In genomic region chr5:145201321-145201991, GRCm38 (mm10) we compare ENCODE assay signal across 8 mouse cellular contexts. TPM values are rescaled to one million over a fixed set of nuclear protein-coding genes. Genes with fewer than 3 reads are reported as not detected.
DNase-seq lines count a peak whose midpoint lies in the region; ATAC-seq lines count a peak whose summit lies in the region.

Zkscan14 (minus strand) TSS chr5:145201868.

- peak within 1 kb of the TSS; percentile 82 for H3K4me3 ChIP-seq in hindbrain, embryonic 13.5 days

- peak; percentile 88 for DNase-seq in T-cell, adult 2 months (ENCODE audit: low spot score)
- peak; percentile 82 to 84 for DNase-seq in cerebellum, postnatal 10 days
- peak; percentile 56 to 70 for DNase-seq in frontal cortex, postnatal 10 days (ENCODE audit: low spot score in 2 of 2)
- peak; percentile 69 to 76 for DNase-seq in layer of hippocampus, postnatal 36 days
- peak; percentile 88 for DNase-seq in lung, postnatal 36 days
- DNase-seq in retina, embryonic 14.5 days (ENCODE audit: low spot score): peak; percentile 91
- DNase-seq in thymus, postnatal 36 days: peak; percentile 65 to 71

- peaks cover 22% of the 10 kb centered on the region for H3K36me3 ChIP-seq in hindbrain, embryonic 13.5 days

- 2% methylated on average over 37 of the region's 37 CpGs for WGBS in hindbrain, embryonic 13.5 days

- H3K4me2 ChIP-seq in hindbrain, embryonic 13.5 days: peak within 1 kb of the TSS; percentile 100

- peak within 1 kb of the TSS; percentile 92 for H3K9ac ChIP-seq in hindbrain, embryonic 13.5 days

- H3K9me3 ChIP-seq in hindbrain, embryonic 13.5 days: no peaks in the 10 kb centered on the region

- H3K27ac ChIP-seq in hindbrain, embryonic 13.5 days: peak within 1 kb of the TSS; percentile 75

- peaks cover 32% of the 10 kb centered on the region for H3K4me1 ChIP-seq in hindbrain, embryonic 13.5 days (replicated peaks)

- peak; percentile 4; the same call in 1 of the 2 replicates for ATAC-seq in hindbrain, embryonic 13.5 days (ENCODE audit: low FRiP score)

- no peaks in the 10 kb centered on the region for H3K27me3 ChIP-seq in hindbrain, embryonic 13.5 days

RNA-seq across cellular contexts. Expression of gene Zkscan14, which starts in this region (rescaled TPM):
- 13.6 and 15.6 TPM in 2 replicates for polyA plus RNA-seq in hindbrain, embryonic 13.5 days (2015; fragmentation: Nextera tagmentation; extraction: Ambion mirVana)
- total RNA-seq in layer of hippocampus, postnatal 36 days (2021): 10 to 100 TPM; 11.0 to 11.5 TPM

Comparison
In these comparisons a context has a peak if more than half of its experiments do, and no peak if none do; other contexts are left out.
1. Peak in every context shown above with its lines: DNase-seq, ATAC-seq, H3K4me3 ChIP-seq and H3K27ac ChIP-seq.